Mouse (Mus musculus) ES-Bruce4 (cell line): Measurements from ENCODE around the gene Adgrg5.

Source experiments
- CTCF ChIP-seq: IDR thresholded peaks from one replicate; pipeline ENCODE4 v1.8.1; 2011; ENCODE audit warnings: low read depth, low read length
- EP300 ChIP-seq: IDR thresholded peaks from 2 replicates; pipeline ENCODE4 v1.6.1; 2011; ENCODE audit warnings: low read depth, low read length; ENCODE audit not compliant: insufficient read depth
- POLR2A ChIP-seq: IDR thresholded peaks from one replicate; pipeline ENCODE4 v1.8.1; 2011; ENCODE audit warnings: low read length; ENCODE audit not compliant: insufficient read depth

DNA sequence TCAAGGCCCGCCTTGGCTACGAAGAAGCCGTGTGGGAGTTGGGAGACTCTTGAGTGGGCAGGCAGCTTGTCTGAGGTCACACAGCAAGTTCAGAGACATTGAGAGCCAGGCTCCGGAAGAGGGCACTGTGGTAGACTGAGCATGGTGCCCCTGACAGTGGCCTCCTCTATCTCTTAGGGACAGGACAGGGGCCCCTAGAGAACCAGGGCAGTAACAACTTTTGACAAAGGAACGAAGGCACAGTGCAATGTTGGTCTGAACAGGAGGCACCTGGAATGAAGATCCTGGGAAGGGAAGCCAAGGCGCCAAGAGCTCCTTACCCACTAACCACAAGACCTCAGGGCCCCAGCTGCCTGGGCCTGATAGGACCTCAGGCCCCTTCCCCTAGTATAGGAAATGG is 61.5 kb downstream of the Adgrg5 start:
- TF ChIP-seq CTCF (no peak), EP300 (no peak), POLR2A (no peak)
